Mouse (Mus musculus): ENCODE results near the gene Pes1. TPM values are rescaled to one million over a fixed set of nuclear protein-coding genes. Genes with fewer than 3 reads are reported as not detected.

Pes1 gene
- total RNA-seq, 1 experiment: 143 TPM

DNA sequence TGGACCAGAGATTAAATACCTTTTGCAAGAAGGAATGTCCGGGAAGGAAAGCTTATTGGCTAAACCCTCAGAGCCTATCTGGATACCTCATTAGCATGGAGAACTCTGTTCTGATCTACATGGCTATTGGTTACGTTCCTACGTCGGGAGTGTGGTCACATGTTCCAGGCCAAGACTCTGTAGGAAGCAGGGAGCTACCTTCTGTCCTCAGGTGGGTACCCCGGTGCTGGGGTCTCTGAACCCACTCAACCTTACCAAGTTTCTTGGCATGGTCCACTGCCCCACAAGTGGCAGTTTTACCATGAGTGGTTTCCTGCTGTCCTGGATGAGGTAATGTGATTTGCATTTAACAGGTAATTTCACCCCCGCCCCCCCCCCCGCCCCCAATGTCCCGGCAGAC lies 63.3 kb downstream of the Pes1 start:
- in situ Hi-C loops (cut with MboI; ENCODE audit: low sequenced_read_pairs in 2 of 2, unreplicated experiment in 2 of 2): no loop called here
- DNase-seq (ENCODE audit: low read depth, low spot score): no peak
- Histone ChIP-seq H3K9ac (ENCODE audit: insufficient read depth, low read depth, low read length, poor library complexity, severe bottlenecking) (no peak overlapping the region), H3K4me1 (ENCODE audit: control insufficient read depth in 2 of 2, insufficient read depth in 2 of 2, low read length in 2 of 2, poor library complexity in 1 of 2) (peaks cover 2 to 18% of the 10 kb centered on the region in 2 experiments; a peak in 3 of 4 replicates), H3K36me3 (ENCODE audit: control insufficient read depth, insufficient read depth, low read length, poor library complexity, severe bottlenecking) (no peaks in the 10 kb centered on the region), H3K9me3 (ENCODE audit: control insufficient read depth, insufficient read depth, low read depth, low read length) (no peaks in the 10 kb centered on the region), H3K27ac (ENCODE audit: insufficient read depth, low read depth, low read length, poor library complexity, severe bottlenecking) (no peak overlapping the region), H3K4me3 (ENCODE audit: insufficient read depth in 1 of 2, low read depth in 1 of 2, low read length in 2 of 2, poor library complexity in 1 of 2, severe bottlenecking in 1 of 2) (no peak overlapping the region)
- TF ChIP-seq HCFC1 (IDR thresholded peaks at IDR 0.05; ENCODE audit: borderline replicate concordance, insufficient read depth, low read length) (no peak), MAFK (IDR thresholded peaks at IDR 0.05; ENCODE audit: insufficient read depth, low read depth, low read length) (no peak), CHD2 (IDR thresholded peaks at IDR 0.05; ENCODE audit: low read depth, low read length) (no peak), ZC3H11A (IDR thresholded peaks at IDR 0.05; ENCODE audit: borderline replicate concordance, low read depth, low read length) (no peak), ZNF384 (IDR thresholded peaks at IDR 0.05; ENCODE audit: low read depth, low read length) (no peak)

DNA sequence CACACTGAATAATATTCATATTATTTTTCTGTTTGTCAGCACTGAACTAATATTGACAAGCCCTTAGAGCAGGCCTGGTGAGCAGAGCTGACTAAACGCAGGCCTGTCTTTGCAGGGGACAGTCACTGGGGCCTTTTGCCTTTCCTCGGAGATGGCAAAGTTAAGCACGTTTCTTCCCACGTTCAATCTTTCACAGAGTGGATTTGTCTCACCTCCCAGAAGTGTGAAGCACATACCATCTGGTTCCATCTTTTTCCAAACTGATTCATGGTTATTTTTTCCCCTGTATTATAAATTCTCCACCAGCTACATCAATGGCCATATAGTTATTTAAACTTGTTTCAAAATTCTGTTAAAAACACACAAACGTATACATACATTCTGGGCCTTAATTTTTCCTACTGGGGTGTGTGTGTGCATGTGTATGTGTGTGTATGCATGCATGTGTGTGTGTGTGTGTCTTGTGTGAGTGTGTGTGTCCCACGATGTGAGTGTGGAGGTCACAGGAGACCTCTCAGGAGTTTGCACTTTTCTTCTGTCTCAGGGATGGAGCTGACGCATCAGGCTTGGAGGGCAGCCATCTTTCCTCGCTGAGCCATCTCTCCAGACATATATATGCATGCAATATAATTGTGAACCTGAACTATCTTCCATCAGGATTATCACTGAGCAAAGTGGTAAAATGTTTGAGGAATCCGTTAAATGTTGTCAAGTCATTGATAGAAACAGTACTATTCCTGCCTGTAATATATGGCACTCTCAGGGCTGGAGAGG lies 64.0 kb downstream of the Pes1 start:
- Histone ChIP-seq H3K4me3 (ENCODE audit: insufficient read depth in 1 of 2, low read depth in 1 of 2, low read length in 2 of 2, poor library complexity in 1 of 2, severe bottlenecking in 1 of 2) (no peak overlapping the region), H3K9ac (ENCODE audit: insufficient read depth, low read depth, low read length, poor library complexity, severe bottlenecking) (no peak overlapping the region), H3K4me1 (ENCODE audit: control insufficient read depth in 2 of 2, insufficient read depth in 2 of 2, low read length in 2 of 2, poor library complexity in 1 of 2) (peaks cover 3 to 21% of the 10 kb centered on the region in 2 experiments; a peak in 3 of 4 replicates), H3K36me3 (ENCODE audit: control insufficient read depth, insufficient read depth, low read length, poor library complexity, severe bottlenecking) (no peaks in the 10 kb centered on the region), H3K27ac (ENCODE audit: insufficient read depth, low read depth, low read length, poor library complexity, severe bottlenecking) (no peak overlapping the region), H3K9me3 (ENCODE audit: control insufficient read depth, insufficient read depth, low read depth, low read length) (no peaks in the 10 kb centered on the region)
- in situ Hi-C loops (cut with MboI; ENCODE audit: low sequenced_read_pairs in 2 of 2, unreplicated experiment in 2 of 2): no loop called here
- DNase-seq (ENCODE audit: low read depth, low spot score): no peak
- no peak for TF ChIP-seq MAFK (IDR thresholded peaks at IDR 0.05; ENCODE audit: insufficient read depth, low read depth, low read length)
- TF ChIP-seq ZNF384 (IDR thresholded peaks at IDR 0.05; ENCODE audit: low read depth, low read length): no peak
- TF ChIP-seq CHD2 (IDR thresholded peaks at IDR 0.05; ENCODE audit: low read depth, low read length): no peak
- no peak for TF ChIP-seq HCFC1 (IDR thresholded peaks at IDR 0.05; ENCODE audit: borderline replicate concordance, insufficient read depth, low read length)
- TF ChIP-seq ZC3H11A (IDR thresholded peaks at IDR 0.05; ENCODE audit: borderline replicate concordance, low read depth, low read length): no peak

DNA sequence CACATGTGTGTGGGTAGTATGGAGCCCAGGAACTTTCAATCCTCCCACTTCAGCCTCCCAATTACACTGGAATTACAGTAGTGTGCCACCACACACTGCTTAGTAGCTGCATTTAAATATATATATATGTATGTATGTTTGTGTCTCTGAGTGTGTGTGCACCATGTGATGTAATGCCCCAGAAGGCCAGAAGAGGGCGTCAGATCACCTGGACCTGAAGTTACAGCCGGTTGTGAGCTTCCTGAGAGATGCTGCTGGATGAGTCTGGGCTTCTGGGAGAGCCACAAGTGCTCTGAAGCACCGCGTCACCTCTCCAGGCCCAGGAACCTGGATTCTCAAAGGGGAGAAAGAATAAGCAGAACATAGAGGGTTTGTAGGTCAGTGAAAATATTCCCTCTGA lies 65.6 kb downstream of the Pes1 start:
- H3K4me3 ChIP-seq (ENCODE audit: insufficient read depth in 1 of 2, low read depth in 1 of 2, low read length in 2 of 2, poor library complexity in 1 of 2, severe bottlenecking in 1 of 2): no peak overlapping the region
- H3K36me3 ChIP-seq (ENCODE audit: control insufficient read depth, insufficient read depth, low read length, poor library complexity, severe bottlenecking): no peaks in the 10 kb centered on the region
- H3K27ac ChIP-seq (ENCODE audit: insufficient read depth, low read depth, low read length, poor library complexity, severe bottlenecking): no peak overlapping the region
- peaks cover 3 to 19% of the 10 kb centered on the region in 2 experiments; a peak in 3 of 4 replicates for H3K4me1 ChIP-seq (ENCODE audit: control insufficient read depth in 2 of 2, insufficient read depth in 2 of 2, low read length in 2 of 2, poor library complexity in 1 of 2)
- DNase-seq (ENCODE audit: low read depth, low spot score): no peak
- no peak overlapping the region for H3K9ac ChIP-seq (ENCODE audit: insufficient read depth, low read depth, low read length, poor library complexity, severe bottlenecking)
- no peak for TF ChIP-seq CHD2 (IDR thresholded peaks at IDR 0.05; ENCODE audit: low read depth, low read length)
- no peak for TF ChIP-seq ZC3H11A (IDR thresholded peaks at IDR 0.05; ENCODE audit: borderline replicate concordance, low read depth, low read length)
- TF ChIP-seq ZNF384 (IDR thresholded peaks at IDR 0.05; ENCODE audit: low read depth, low read length): no peak
- no peak for TF ChIP-seq HCFC1 (IDR thresholded peaks at IDR 0.05; ENCODE audit: borderline replicate concordance, insufficient read depth, low read length)
- no peak for TF ChIP-seq MAFK (IDR thresholded peaks at IDR 0.05; ENCODE audit: insufficient read depth, low read depth, low read length)
- in situ Hi-C loops (cut with MboI; ENCODE audit: low sequenced_read_pairs in 2 of 2, unreplicated experiment in 2 of 2): no loop called here
- no peaks in the 10 kb centered on the region for H3K9me3 ChIP-seq (ENCODE audit: control insufficient read depth, insufficient read depth, low read depth, low read length)

Other genes starting within 250 kb of the Pes1 start
- 0.27 and 0.37 TPM in 2 replicates for gene Osbp2, start 100.1 kb upstream of the Pes1 start, total RNA-seq (2012; rRNA removed)
- 0.21 and 0.22 TPM in 2 replicates for gene 4921536K21Rik, start 68.9 kb upstream of the Pes1 start, total RNA-seq (2012; rRNA removed)
- gene Dusp18, start 68.7 kb upstream of the Pes1 start, total RNA-seq (2012; rRNA removed): 1.3 and 1.4 TPM in 2 replicates
- gene Slc35e4, start 49.3 kb upstream of the Pes1 start, total RNA-seq (2012; rRNA removed): 13.9 and 18.2 TPM in 2 replicates
- gene Tcn2, start 31.8 kb upstream of the Pes1 start, total RNA-seq (2012; rRNA removed): 32.4 and 44.3 TPM in 2 replicates
- 0.76 and 1.3 TPM in 2 replicates for gene 4930556J24Rik, start 12.8 kb downstream of the Pes1 start, total RNA-seq (2012; rRNA removed)
- gene Gal3st1, start 19.7 kb downstream of the Pes1 start, total RNA-seq (2012; rRNA removed): 4.0 and 4.9 TPM in 2 replicates
- gene Sec14l4, start 67.5 kb downstream of the Pes1 start, total RNA-seq (2012; rRNA removed): 0.94 and 2.3 TPM in 2 replicates
- 0.22 and 0.26 TPM in 2 replicates for gene Sec14l3, start 100.9 kb downstream of the Pes1 start, total RNA-seq (2012; rRNA removed)
- gene Mtfp1, start 131.5 kb downstream of the Pes1 start, total RNA-seq (2012; rRNA removed): 12.7 and 20.5 TPM in 2 replicates
- 7.9 and 9.0 TPM in 2 replicates for gene Sec14l2, start 159.4 kb downstream of the Pes1 start, total RNA-seq (2012; rRNA removed)
- gene Rnf215, start 171.2 kb downstream of the Pes1 start, total RNA-seq (2012; rRNA removed): 19.5 and 28.8 TPM in 2 replicates
- 4.3 and 5.8 TPM in 2 replicates for gene Ccdc157, start 196.3 kb downstream of the Pes1 start, total RNA-seq (2012; rRNA removed)
- gene Sf3a1, start 196.4 kb downstream of the Pes1 start, total RNA-seq (2012; rRNA removed): 49.1 and 57.4 TPM in 2 replicates
- 40.9 and 45.7 TPM in 2 replicates for gene Tbc1d10a, start 222.8 kb downstream of the Pes1 start, total RNA-seq (2012; rRNA removed)

Data from ES-E14 (cell line).